Mouse (Mus musculus) thymus, adult 2 months (tissue): ENCODE data around the gene Tgfb1i1.

Experiments
- CTCF ChIP-seq: fragments of 200-500 bp; IDR thresholded peaks from 2 replicates; pipeline ENCODE4 v1.5.1; 2012; ENCODE audit warnings: mild to moderate bottlenecking, control low read depth, low read length, moderate library complexity, borderline replicate concordance; ENCODE audit not compliant: control insufficient read depth, poor library complexity, insufficient read depth; ENCODE audit errors: extremely low read depth
- POLR2A ChIP-seq: fragments of 200-500 bp; IDR thresholded peaks from 2 replicates; pipeline ENCODE4 v1.6.1; 2012; ENCODE audit warnings: mild to moderate bottlenecking, low read length, control low read depth, moderate library complexity; ENCODE audit not compliant: control insufficient read depth, poor library complexity, insufficient read depth; ENCODE audit errors: extremely low read depth

- TF ChIP-seq CTCF (no peak), POLR2A (no peak)
These were observed 55.5 kb downstream of the Tgfb1i1 start for GRCm38 (mm10) chr7:128302151-128302550.
